Mouse (Mus musculus) thymus, adult 2 months (tissue): ENCODE measurements around the gene Cep126.

Experiments
- CTCF ChIP-seq: fragments of 200-500 bp; IDR thresholded peaks from 2 replicates; pipeline ENCODE4 v1.5.1; 2012; ENCODE audit warnings: mild to moderate bottlenecking, control low read depth, low read length, moderate library complexity, borderline replicate concordance; ENCODE audit not compliant: control insufficient read depth, poor library complexity, insufficient read depth; ENCODE audit errors: extremely low read depth
- POLR2A ChIP-seq: fragments of 200-500 bp; IDR thresholded peaks from 2 replicates; pipeline ENCODE4 v1.6.1; 2012; ENCODE audit warnings: mild to moderate bottlenecking, low read length, control low read depth, moderate library complexity; ENCODE audit not compliant: control insufficient read depth, poor library complexity, insufficient read depth; ENCODE audit errors: extremely low read depth

DNA sequence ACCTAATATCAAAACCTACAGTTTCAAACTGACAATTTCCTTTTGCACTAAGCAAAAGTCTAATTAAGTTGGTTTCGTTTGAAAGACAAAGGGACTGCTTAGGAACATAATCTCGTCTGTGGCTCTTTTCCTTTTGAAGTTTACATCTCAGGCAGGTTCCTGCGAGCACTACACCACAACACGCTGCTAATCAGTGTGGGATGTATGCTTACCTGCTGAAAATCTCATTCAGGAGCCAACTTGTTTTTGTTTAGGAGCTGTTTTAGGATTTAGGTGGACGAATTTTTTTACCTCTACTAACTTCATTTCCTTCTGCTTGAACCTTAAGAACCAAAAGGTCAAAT lies 91.1 kb downstream of the Cep126 start:
- TF ChIP-seq POLR2A = no peak
- TF ChIP-seq CTCF = no peak
